ENCODE assay signal across 22 mouse cellular contexts in genomic region chr5:138291638-138292037, GRCm38 (mm10). TPM values are rescaled to one million over a fixed set of nuclear protein-coding genes. Genes with fewer than 3 reads are reported as not detected.
"Had no signal": no experiment of that assay in that cellular context is flagged by ENCODE, and none has a peak within 500 bp of the region (broad histone marks: within the 10 kb centered on the region; RNA-seq: fewer than 3 reads in every experiment).

No protein-coding gene starts in this region.

- H3K36me3 ChIP-seq: neural tube, embryonic 13.5 days; stomach, embryonic 15.5 days had no signal

- H3K4me2 ChIP-seq: neural tube, embryonic 13.5 days; neural tube, embryonic 15.5 days; stomach, embryonic 15.5 days had no signal

- DNase-seq: retina, postnatal 1 day; right cerebral cortex, adult 18-20 months; right cerebral cortex, postnatal 14 days; right cerebral cortex, postnatal 25 days; right cerebral cortex, postnatal 4 days; spleen, adult 18-20 months; thymus, adult 18-20 months; thymus, adult 2 months; thymus, postnatal 14 days; thymus, postnatal 25 days; thymus, postnatal 36 days; thymus, postnatal 4 days had no signal

- H3K27me3 ChIP-seq: neural tube, embryonic 13.5 days; neural tube, embryonic 15.5 days; stomach, embryonic 15.5 days had no signal

- H3K4me1 ChIP-seq: neural tube, embryonic 13.5 days; neural tube, embryonic 15.5 days; stomach, embryonic 15.5 days had no signal

- H3K9ac ChIP-seq: neural tube, embryonic 13.5 days; neural tube, embryonic 15.5 days; stomach, embryonic 15.5 days had no signal

- H3K9me3 ChIP-seq: neural tube, embryonic 13.5 days; neural tube, embryonic 15.5 days; stomach, embryonic 15.5 days had no signal

- H3K4me3 ChIP-seq: neural tube, embryonic 13.5 days; neural tube, embryonic 15.5 days; stomach, embryonic 15.5 days had no signal

- H3K27ac ChIP-seq: neural tube, embryonic 13.5 days; neural tube, embryonic 15.5 days; stomach, embryonic 15.5 days; stomach, postnatal 0 days had no signal

RNA-seq across cellular contexts. Expression of gene Gm43720, which starts 11.9 kb away (rescaled TPM):
- total RNA-seq: neutrophil, adult 5-6 weeks had no signal
- polyA plus RNA-seq: neural tube, embryonic 13.5 days; small intestine, adult 2 months; spleen, adult 2 months; testis, adult 2 months; thymus, postnatal 0 days; urinary bladder, adult 2 months had no signal

RNA-seq across cellular contexts. Expression of gene Gal3st4, which starts 19.0 kb away (rescaled TPM):
- total RNA-seq: neutrophil, adult 5-6 weeks had no signal
